In genomic region chr16:45653009-45653933, GRCm38 (mm10) we compare ENCODE assay signal across 8 mouse cellular contexts. TPM values are rescaled to one million over a fixed set of nuclear protein-coding genes. Genes with fewer than 3 reads are reported as not detected.
DNase-seq lines count a peak whose midpoint lies in the region; ATAC-seq and TF ChIP-seq lines count a peak whose summit lies in the region.

No protein-coding gene starts in this region.

- peak; percentile 39; the same call in 1 of the 2 replicates for ATAC-seq in kidney, embryonic 14.5 days (ENCODE audit: low FRiP score, low TSS enrichment)
- ATAC-seq in hindbrain, embryonic 16.5 days = no peak
- no peak for ATAC-seq in midbrain, embryonic 14.5 days (ENCODE audit: low FRiP score, low TSS enrichment)

- peak overlapping the region; percentile 74 for H3K4me2 ChIP-seq in kidney, embryonic 14.5 days (replicated peaks; ENCODE audit: low read depth, low read length)
- H3K4me2 ChIP-seq in hindbrain, embryonic 16.5 days (ENCODE audit: low read length) = peak overlapping the region; percentile 66
- peak overlapping the region; percentile 46 for H3K4me2 ChIP-seq in midbrain, embryonic 14.5 days (ENCODE audit: low read length)

- H3K9me3 ChIP-seq in kidney, embryonic 14.5 days (ENCODE audit: control insufficient read depth, low read length) = no peaks in the 10 kb centered on the region
- H3K9me3 ChIP-seq in hindbrain, embryonic 16.5 days (ENCODE audit: control insufficient read depth, low read length) = no peaks in the 10 kb centered on the region
- H3K9me3 ChIP-seq in midbrain, embryonic 14.5 days (ENCODE audit: control insufficient read depth, low read length) = no peaks in the 10 kb centered on the region

- H3K4me3 ChIP-seq in kidney, embryonic 14.5 days (ENCODE audit: low read length) = peak overlapping the region; percentile 39
- peak overlapping the region; percentile 12 for H3K4me3 ChIP-seq in bone marrow, adult 2 months (replicated peaks; ENCODE audit: control insufficient read depth, low read depth, low read length)
- peak overlapping the region; percentile 38 for H3K4me3 ChIP-seq in hindbrain, embryonic 16.5 days (ENCODE audit: low read length)
- H3K4me3 ChIP-seq in midbrain, embryonic 14.5 days (replicated peaks; ENCODE audit: low read depth, low read length) = peak overlapping the region; percentile 16

- no peak for DNase-seq in kidney, adult 18-20 months
- DNase-seq in midbrain, embryonic 14.5 days = no peak
- no peak for DNase-seq in frontal cortex, adult 2 months (ENCODE audit: extremely low spot score in 1 of 2, low spot score in 1 of 2)
- DNase-seq in embryo, embryonic 9.5 days (ENCODE audit: extremely low spot score) = no peak
- DNase-seq in Muller cell, postnatal 12 days (ENCODE audit: inconsistent ontology term) = no peak

- no peak overlapping the region for H3K9ac ChIP-seq in kidney, embryonic 14.5 days (ENCODE audit: low read depth, low read length)
- H3K9ac ChIP-seq in hindbrain, embryonic 16.5 days (ENCODE audit: low read depth, low read length) = 0 out of 2 replicates have a peak overlapping the region, but pooled peaks have one; percentile 33
- H3K9ac ChIP-seq in midbrain, embryonic 14.5 days (replicated peaks; ENCODE audit: low read length) = no peak overlapping the region

- no peak for TF ChIP-seq CTCF in bone marrow, adult 2 months (IDR thresholded peaks at IDR 0.05; ENCODE audit: control insufficient read depth, insufficient read depth, low read length)

- TF ChIP-seq POLR2A in bone marrow, adult 2 months (IDR thresholded peaks at IDR 0.05; ENCODE audit: borderline replicate concordance, control insufficient read depth, low read depth, low read length) = no peak

- H3K4me1 ChIP-seq in kidney, embryonic 14.5 days (ENCODE audit: control insufficient read depth, insufficient read depth, low read length) = peaks cover 4% of the 10 kb centered on the region; the same call in 1 of the 2 replicates
- no peaks in the 10 kb centered on the region; the same call in 1 of the 2 replicates for H3K4me1 ChIP-seq in bone marrow, adult 2 months (ENCODE audit: control insufficient read depth, insufficient read depth, low read length)
- peaks cover 5% of the 10 kb centered on the region; the same call in 1 of the 2 replicates for H3K4me1 ChIP-seq in hindbrain, embryonic 16.5 days (ENCODE audit: control insufficient read depth, insufficient read depth, low read depth, low read length)
- H3K4me1 ChIP-seq in midbrain, embryonic 14.5 days (ENCODE audit: control insufficient read depth, insufficient read depth, low read length) = no peaks in the 10 kb centered on the region

- 0 out of 2 replicates have a peak, but pooled peaks cover 4% of the 10 kb centered on the region for H3K27me3 ChIP-seq in kidney, embryonic 14.5 days (ENCODE audit: control insufficient read depth, insufficient read depth, low read length)
- H3K27me3 ChIP-seq in hindbrain, embryonic 16.5 days (replicated peaks; ENCODE audit: control insufficient read depth, insufficient read depth, low read length) = no peaks in the 10 kb centered on the region
- 0 out of 2 replicates have a peak, but pooled peaks cover 4% of the 10 kb centered on the region for H3K27me3 ChIP-seq in midbrain, embryonic 14.5 days (ENCODE audit: control insufficient read depth, insufficient read depth, low read length)

- H3K27ac ChIP-seq in kidney, embryonic 14.5 days (ENCODE audit: low read depth, low read length) = no peak overlapping the region
- H3K27ac ChIP-seq in bone marrow, adult 2 months (ENCODE audit: control insufficient read depth, insufficient read depth, low read depth, low read length, poor library complexity) = no peak overlapping the region
- no peak overlapping the region for H3K27ac ChIP-seq in hindbrain, embryonic 16.5 days (ENCODE audit: low read depth, low read length)
- H3K27ac ChIP-seq in midbrain, embryonic 14.5 days (replicated peaks; ENCODE audit: low read depth, low read length) = no peak overlapping the region

- H3K36me3 ChIP-seq in kidney, embryonic 14.5 days (ENCODE audit: control insufficient read depth, insufficient read depth, low read length) = no peaks in the 10 kb centered on the region
- no peaks in the 10 kb centered on the region for H3K36me3 ChIP-seq in hindbrain, embryonic 16.5 days (ENCODE audit: control insufficient read depth, insufficient read depth, low read length)
- no peaks in the 10 kb centered on the region for H3K36me3 ChIP-seq in midbrain, embryonic 14.5 days (ENCODE audit: control insufficient read depth, insufficient read depth, low read length)

- 12% methylated on average over 17 of the region's 17 CpGs for WGBS in kidney, embryonic 14.5 days
- 15% methylated on average over 17 of the region's 17 CpGs for WGBS in bone marrow, adult 2 months
- 14% methylated on average over 17 of the region's 17 CpGs for WGBS in hindbrain, embryonic 16.5 days
- 15% methylated on average over 17 of the region's 17 CpGs for WGBS in midbrain, embryonic 14.5 days

RNA-seq across cellular contexts. Expression of gene BC016579, which starts 0.6 kb away (rescaled TPM):
- 0.16 and 0.31 TPM in 2 replicates for polyA plus RNA-seq in kidney, embryonic 14.5 days (2014; fragmentation: Nextera tagmentation; extraction: Ambion mirVana)
- polyA plus RNA-seq in bone marrow, adult 2 months (2011; ENCODE audit: insufficient read depth, insufficient read length, low replicate concordance, missing spikeins) = 1.1 and 1.4 TPM in 2 replicates
- not detected in 2 replicates for polyA plus RNA-seq in hindbrain, embryonic 16.5 days (2015; fragmentation: Nextera tagmentation; extraction: Ambion mirVana)
- 0.09 TPM in 1 of 2 replicates, not detected in the other for polyA plus RNA-seq in midbrain, embryonic 14.5 days (2014; fragmentation: Nextera tagmentation; extraction: Ambion mirVana)
- 0.13 and 0.44 TPM in 2 replicates for polyA plus RNA-seq in frontal cortex, adult 2 months (2012; rRNA removed)

RNA-seq across cellular contexts. Expression of gene Tmprss7, which starts 40.2 kb away (rescaled TPM):
- polyA plus RNA-seq in kidney, embryonic 14.5 days (2014; fragmentation: Nextera tagmentation; extraction: Ambion mirVana) = not detected in 2 replicates
- 0.50 and 2.5 TPM in 2 replicates for polyA plus RNA-seq in bone marrow, adult 2 months (2011; ENCODE audit: insufficient read depth, insufficient read length, low replicate concordance, missing spikeins)
- polyA plus RNA-seq in hindbrain, embryonic 16.5 days (2015; fragmentation: Nextera tagmentation; extraction: Ambion mirVana) = 0.50 and 0.87 TPM in 2 replicates
- polyA plus RNA-seq in midbrain, embryonic 14.5 days (2014; fragmentation: Nextera tagmentation; extraction: Ambion mirVana) = 0.29 and 0.32 TPM in 2 replicates
- polyA plus RNA-seq in frontal cortex, adult 2 months (2012; rRNA removed) = 2.7 and 2.8 TPM in 2 replicates

RNA-seq across cellular contexts. Expression of gene Gcsam, which starts 43.1 kb away (rescaled TPM):
- polyA plus RNA-seq in kidney, embryonic 14.5 days (2014; fragmentation: Nextera tagmentation; extraction: Ambion mirVana) = 0.07 and 0.19 TPM in 2 replicates
- 6.8 and 7.9 TPM in 2 replicates for polyA plus RNA-seq in bone marrow, adult 2 months (2011; ENCODE audit: insufficient read depth, insufficient read length, low replicate concordance, missing spikeins)
- 0.05 TPM in 1 of 2 replicates, not detected in the other for polyA plus RNA-seq in hindbrain, embryonic 16.5 days (2015; fragmentation: Nextera tagmentation; extraction: Ambion mirVana)
- not detected in 2 replicates for polyA plus RNA-seq in midbrain, embryonic 14.5 days (2014; fragmentation: Nextera tagmentation; extraction: Ambion mirVana)
- not detected in 2 replicates for polyA plus RNA-seq in frontal cortex, adult 2 months (2012; rRNA removed)
